Mouse (Mus musculus) forebrain, embryonic 11.5 days (tissue): ENCODE results near the gene Bmpr2. TPM values are rescaled to one million over a fixed set of nuclear protein-coding genes. Genes with fewer than 3 reads are reported as not detected.
A peak's percentile ranks its signal among the peaks of the same experiment; 100 is the strongest.

Source experiments
- ATAC-seq: fragments of 200-750 bp; cut with Nextera tagmentation; replicated peaks from 2 replicates; pipeline ENCODE4 v1.8.0; 2017; ENCODE audit warnings: moderate TSS enrichment; ENCODE audit not compliant: low FRiP score
- DNase-seq: peaks from one replicate; pipeline ENCODE4 v3.0.0-alpha.2; 2017; ENCODE audit warnings: low spot score
- H3K27ac ChIP-seq: fragments of 300-500 bp; sonication (generic); 2 replicates; pipeline ENCODE4 v1.5.1; 2014; ENCODE audit warnings: low read depth, low read length
- H3K27me3 ChIP-seq: fragments of 300-500 bp; sonication (generic); 2 replicates; pipeline ENCODE4 v1.6.1; 2014; ENCODE audit warnings: mild to moderate bottlenecking, low read length, mixed read lengths; ENCODE audit not compliant: control insufficient read depth, insufficient read depth
- H3K36me3 ChIP-seq: fragments of 300-500 bp; sonication (generic); 2 replicates; pipeline ENCODE4 v1.6.1; 2014; ENCODE audit warnings: mild to moderate bottlenecking, low read length, moderate library complexity, mixed read lengths; ENCODE audit not compliant: control insufficient read depth, insufficient read depth
- H3K4me1 ChIP-seq: fragments of 300-500 bp; sonication (generic); replicated peaks from 2 replicates; pipeline ENCODE4 v1.6.1; 2014; ENCODE audit warnings: low read length, mixed read lengths; ENCODE audit not compliant: control insufficient read depth, insufficient read depth
- H3K4me2 ChIP-seq: fragments of 300-500 bp; sonication (generic); 2 replicates; pipeline ENCODE4 v1.6.1; 2014; ENCODE audit warnings: low read depth, mild to moderate bottlenecking, low read length, moderate library complexity, mixed read lengths; ENCODE audit not compliant: severe bottlenecking
- H3K4me3 ChIP-seq: fragments of 300-500 bp; sonication (generic); 2 replicates; pipeline ENCODE4 v1.5.1; 2014; ENCODE audit warnings: low read depth, low read length
- H3K9ac ChIP-seq: fragments of 300-500 bp; sonication (generic); 2 replicates; pipeline ENCODE4 v1.6.1; 2014; ENCODE audit warnings: low read length
- H3K9me3 ChIP-seq: fragments of 300-500 bp; sonication (generic); 2 replicates; pipeline ENCODE4 v1.6.1; 2016; ENCODE audit warnings: low read length, mixed read lengths; ENCODE audit not compliant: control insufficient read depth
- WGBS: fragments of 180-500 bp; shearing (Covaris S2); extraction: QIAGEN DNeasy Blood & Tissue Kit; methylation state at CpG from one replicate; pipeline ENCODE4 v1.1.7; 2014; 5-methylcytosine and 5-hydroxymethylcytosine counted together
- polyA plus RNA-seq: library from polyadenylated mRNA; unstranded; fragments of >200 nt; fragmentation: Nextera tagmentation; extraction: Ambion mirVana; gene quantifications from 2 replicates; pipeline ENCODE4 v1.2.1, GENCODE M21; 2014

Bmpr2 gene
- polyA plus RNA-seq, 1 experiment from 2014 or later, result 12.3 TPM

DNA sequence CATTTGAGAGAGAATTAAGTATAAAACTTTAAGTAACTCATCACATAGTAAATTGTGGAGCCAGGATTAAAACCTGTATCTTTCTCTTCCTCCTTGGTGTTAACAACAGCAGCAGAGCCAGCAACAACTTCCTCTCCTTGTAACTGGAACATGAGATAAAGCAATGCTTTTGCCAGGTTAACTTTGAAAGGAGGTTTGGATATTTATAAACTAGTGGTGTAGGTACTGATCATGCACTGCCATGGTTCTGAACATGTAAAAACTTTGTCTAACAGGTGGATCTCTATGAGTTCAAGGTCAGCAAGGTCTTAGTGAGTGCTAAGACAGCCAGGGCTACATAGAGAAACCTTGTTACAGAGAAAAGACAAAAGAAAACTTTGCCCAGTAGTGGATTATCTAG, 3.4 kb downstream of the Bmpr2 start:
- ATAC-seq (no peak), DNase-seq (no peak)
- H3K4me3 ChIP-seq, result peak overlapping the region; percentile 17
- no peaks in the 10 kb centered on the region; the same call in 1 of the 2 replicates for H3K4me1 ChIP-seq
- H3K9me3 ChIP-seq, result no peaks in the 10 kb centered on the region
- no peaks in the 10 kb centered on the region for H3K36me3 ChIP-seq
- H3K27ac ChIP-seq, result no peak overlapping the region
- H3K4me2 ChIP-seq, result peak overlapping the region; percentile 50
- no peaks in the 10 kb centered on the region for H3K27me3 ChIP-seq
- H3K9ac ChIP-seq, result peak overlapping the region; percentile 43

DNA sequence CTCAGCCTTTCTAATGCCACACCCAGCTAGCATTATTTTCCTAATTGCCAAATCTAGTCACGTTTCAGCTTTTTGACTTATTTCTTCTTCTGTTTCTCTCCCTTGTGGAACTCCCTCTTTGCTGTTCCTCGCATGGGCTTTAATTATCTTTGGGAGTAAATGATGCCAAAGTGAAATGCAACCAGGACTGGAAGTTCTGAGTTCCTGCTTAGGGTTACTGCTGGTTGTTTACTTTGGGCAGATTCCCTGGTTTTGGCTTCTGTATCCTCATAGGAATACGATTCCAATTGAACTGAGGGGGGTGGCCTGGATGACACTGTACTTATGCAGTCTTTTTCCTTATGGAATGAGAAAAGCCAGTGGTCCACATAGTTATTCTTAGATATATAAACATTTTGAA, 8.7 kb downstream of the Bmpr2 start:
- H3K27me3 ChIP-seq, result no peaks in the 10 kb centered on the region
- ATAC-seq, result no peak
- DNase-seq, result no peak
- no peak overlapping the region for H3K9ac ChIP-seq
- no peaks in the 10 kb centered on the region for H3K36me3 ChIP-seq
- H3K27ac ChIP-seq, result no peak overlapping the region
- no peaks in the 10 kb centered on the region; the same call in 1 of the 2 replicates for H3K4me1 ChIP-seq
- no peak overlapping the region for H3K4me3 ChIP-seq
- 84% methylated on average over 3 of the region's 3 CpGs for WGBS
- H3K4me2 ChIP-seq, result no peak overlapping the region
- no peaks in the 10 kb centered on the region for H3K9me3 ChIP-seq

DNA sequence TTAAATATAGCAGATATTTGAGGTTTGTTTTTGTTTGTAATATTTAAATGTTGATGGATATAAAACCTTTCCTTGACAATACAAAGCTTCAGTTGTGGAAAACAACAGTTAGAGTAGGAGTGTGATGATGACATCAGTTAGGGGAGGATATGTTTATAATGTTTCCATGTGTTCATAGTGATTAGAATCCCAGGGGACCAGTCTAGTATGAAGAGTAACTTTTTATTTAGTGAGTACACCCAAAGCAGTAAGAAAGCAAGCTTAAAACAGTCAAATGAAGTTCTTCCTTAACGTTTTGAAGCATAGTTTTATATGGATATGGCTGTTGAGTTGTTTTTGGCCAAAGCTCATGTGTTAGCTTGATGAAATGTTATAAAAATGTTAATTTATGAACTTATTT, 17.9 kb downstream of the Bmpr2 start:
- no peak overlapping the region for H3K4me2 ChIP-seq
- H3K27me3 ChIP-seq, result no peaks in the 10 kb centered on the region
- no peaks in the 10 kb centered on the region for H3K36me3 ChIP-seq
- H3K9ac ChIP-seq, result no peak overlapping the region
- H3K27ac ChIP-seq, result no peak overlapping the region
- H3K9me3 ChIP-seq, result no peaks in the 10 kb centered on the region
- 89% methylated on average over 1 of the region's 1 CpGs for WGBS
- H3K4me1 ChIP-seq, result no peaks in the 10 kb centered on the region; the same call in 1 of the 2 replicates
- no peak for ATAC-seq
- H3K4me3 ChIP-seq, result no peak overlapping the region
- DNase-seq, result no peak

DNA sequence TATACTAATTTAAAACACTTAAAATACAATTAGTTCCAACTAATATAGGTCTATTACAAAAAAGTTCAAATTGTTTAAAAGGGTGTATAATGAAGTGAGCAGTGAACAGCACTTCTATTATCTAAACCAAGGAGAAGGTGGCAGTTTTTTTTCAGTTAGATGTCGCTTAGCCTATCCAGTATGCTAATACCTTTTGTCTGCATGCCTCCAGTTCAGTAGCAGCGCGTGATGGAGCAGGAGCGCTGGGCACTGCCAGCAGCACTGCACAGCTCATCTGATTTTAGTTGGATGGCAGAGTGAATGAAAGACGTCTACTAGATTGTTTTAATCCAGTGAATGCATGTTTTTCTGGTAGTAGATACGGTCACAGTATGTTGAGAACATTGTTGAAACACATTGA, 25.8 kb downstream of the Bmpr2 start:
- no peaks in the 10 kb centered on the region for H3K27me3 ChIP-seq
- H3K9me3 ChIP-seq, result no peaks in the 10 kb centered on the region
- H3K4me1 ChIP-seq, result no peaks in the 10 kb centered on the region
- no peak overlapping the region for H3K4me3 ChIP-seq
- peak; percentile 73 for ATAC-seq
- H3K4me2 ChIP-seq, result no peak overlapping the region
- DNase-seq, result no peak
- 0 out of 2 replicates have a peak overlapping the region, but pooled peaks have one; percentile 14 for H3K27ac ChIP-seq
- H3K9ac ChIP-seq, result no peak overlapping the region
- 33% methylated on average over 6 of the region's 6 CpGs for WGBS
- no peaks in the 10 kb centered on the region for H3K36me3 ChIP-seq

DNA sequence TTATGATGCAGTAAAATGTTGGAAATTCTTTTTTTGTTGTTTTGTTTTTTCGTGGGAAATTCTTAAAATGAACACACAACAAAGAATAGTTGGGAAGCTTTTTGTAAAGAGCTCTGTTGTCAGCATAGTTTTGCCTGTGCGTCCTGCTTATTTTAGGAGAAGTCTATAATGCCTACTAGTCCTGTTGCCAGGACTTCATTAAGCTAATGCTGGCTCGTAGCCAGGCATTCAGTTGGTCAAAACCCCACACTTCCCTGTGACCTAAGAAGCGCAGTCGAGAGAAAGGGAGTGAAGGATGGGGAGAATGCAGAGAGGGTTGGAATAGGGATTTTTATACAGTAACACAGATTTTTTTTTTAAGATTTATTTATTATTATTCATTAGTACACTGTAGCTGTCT, 26.5 kb downstream of the Bmpr2 start:
- Histone ChIP-seq H3K4me2 (no peak overlapping the region), H3K27me3 (no peaks in the 10 kb centered on the region), H3K4me3 (no peak overlapping the region), H3K9me3 (no peaks in the 10 kb centered on the region), H3K36me3 (no peaks in the 10 kb centered on the region), H3K9ac (no peak overlapping the region), H3K4me1 (no peaks in the 10 kb centered on the region), H3K27ac (no peak overlapping the region)
- DNase-seq (no peak), ATAC-seq (no peak; the same call in 1 of the 2 replicates)
- 63% methylated on average over 5 of the region's 5 CpGs for WGBS

DNA sequence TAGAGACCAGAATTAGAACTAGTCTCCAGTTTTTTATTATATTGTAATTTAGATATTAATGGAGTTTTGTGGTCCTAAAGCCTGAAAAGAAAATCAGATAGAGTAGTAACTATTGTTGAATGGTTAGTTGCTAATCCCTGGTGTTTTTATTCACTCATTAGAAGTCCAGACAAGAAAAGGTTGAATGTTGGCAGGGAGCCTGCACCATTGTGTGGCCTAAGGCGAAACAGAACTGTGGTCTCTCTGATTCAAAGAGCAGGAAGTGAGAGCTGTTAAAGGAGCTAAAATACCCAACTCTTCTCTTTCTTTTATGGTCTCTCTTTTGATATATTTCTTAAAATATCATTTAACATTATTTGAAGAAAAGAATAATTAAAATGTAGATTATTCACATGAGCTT, 32.1 kb downstream of the Bmpr2 start:
- WGBS, result 6% methylated on average over 1 of the region's 1 CpGs
- Histone ChIP-seq H3K9ac (no peak overlapping the region), H3K27me3 (no peaks in the 10 kb centered on the region), H3K9me3 (no peaks in the 10 kb centered on the region), H3K27ac (no peak overlapping the region), H3K36me3 (no peaks in the 10 kb centered on the region), H3K4me2 (no peak overlapping the region), H3K4me3 (no peak overlapping the region), H3K4me1 (no peaks in the 10 kb centered on the region)
- ATAC-seq (no peak), DNase-seq (peak; percentile 53)

DNA sequence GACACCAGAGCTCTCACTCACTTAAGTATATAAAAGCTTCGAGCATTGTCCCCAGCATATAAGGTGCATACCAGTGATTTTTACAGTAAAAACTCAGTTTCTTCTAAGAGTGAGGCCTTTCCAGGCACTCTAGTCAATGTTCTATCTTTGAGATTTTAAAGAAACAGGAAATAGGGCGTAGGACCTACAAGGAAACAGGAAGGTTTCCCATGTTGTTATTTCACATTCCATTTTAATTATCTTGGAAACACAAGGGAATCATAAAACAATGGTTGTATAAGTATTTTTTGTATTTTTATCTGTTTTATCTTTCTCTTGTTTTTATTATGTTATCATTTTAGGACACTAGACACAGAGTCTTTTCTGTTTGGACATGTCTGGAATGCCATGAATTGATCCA, 34.7 kb downstream of the Bmpr2 start:
- Histone ChIP-seq H3K9ac (no peak overlapping the region), H3K9me3 (no peaks in the 10 kb centered on the region), H3K27me3 (no peaks in the 10 kb centered on the region), H3K4me3 (no peak overlapping the region), H3K27ac (no peak overlapping the region), H3K4me2 (no peak overlapping the region), H3K4me1 (no peaks in the 10 kb centered on the region), H3K36me3 (no peaks in the 10 kb centered on the region)
- DNase-seq (no peak), ATAC-seq (no peak)
- 90% methylated on average over 2 of the region's 2 CpGs for WGBS

DNA sequence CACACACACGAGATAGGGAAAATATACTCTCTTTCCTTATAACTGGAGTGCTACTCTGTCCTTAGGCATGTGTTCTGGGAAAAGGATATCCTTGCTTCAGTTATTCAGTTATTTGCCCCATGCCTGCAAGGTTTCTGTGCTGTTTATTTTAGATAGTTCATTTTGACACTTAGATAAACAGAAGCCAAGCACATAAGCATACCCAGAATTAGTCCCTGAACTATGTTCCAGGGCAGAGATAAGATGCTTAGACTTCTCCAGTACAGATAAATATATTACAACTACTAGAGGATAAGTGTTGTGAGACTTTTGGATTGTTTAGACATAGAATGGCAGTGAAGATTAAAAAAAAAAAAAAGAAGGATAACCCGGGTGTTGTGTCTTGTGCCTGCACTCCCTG, 41.2 kb downstream of the Bmpr2 start:
- Histone ChIP-seq H3K4me3 (no peak overlapping the region), H3K4me1 (no peaks in the 10 kb centered on the region), H3K27me3 (no peaks in the 10 kb centered on the region), H3K36me3 (no peaks in the 10 kb centered on the region), H3K4me2 (no peak overlapping the region), H3K9me3 (no peaks in the 10 kb centered on the region), H3K27ac (no peak overlapping the region), H3K9ac (no peak overlapping the region)
- no peak for ATAC-seq
- WGBS, result 76% methylated on average over 2 of the region's 2 CpGs
- DNase-seq, result no peak

DNA sequence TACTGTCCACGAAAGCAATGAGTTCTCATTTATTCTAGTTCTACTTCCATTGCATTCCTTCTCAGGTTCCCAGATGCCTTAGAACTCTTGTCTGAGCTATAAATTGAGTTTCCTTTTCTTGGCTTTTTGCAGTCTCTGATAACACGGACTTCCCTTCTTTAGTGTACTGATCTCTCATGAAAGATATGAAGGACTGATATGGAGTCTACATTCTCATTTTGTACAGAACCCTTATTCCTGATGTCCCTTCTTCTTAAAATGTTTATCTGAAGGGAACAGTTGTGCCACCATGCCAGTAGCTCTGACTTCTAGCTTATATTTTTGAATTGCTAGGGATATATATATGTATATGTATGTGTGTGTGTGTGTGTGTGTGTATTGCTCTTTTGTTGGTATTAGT, 46.7 kb downstream of the Bmpr2 start:
- Histone ChIP-seq H3K27me3 (no peaks in the 10 kb centered on the region), H3K36me3 (no peaks in the 10 kb centered on the region), H3K4me1 (no peaks in the 10 kb centered on the region), H3K27ac (no peak overlapping the region), H3K4me3 (no peak overlapping the region), H3K9me3 (no peaks in the 10 kb centered on the region), H3K9ac (no peak overlapping the region), H3K4me2 (no peak overlapping the region)
- WGBS, result 98% methylated on average over 2 of the region's 2 CpGs
- DNase-seq (no peak), ATAC-seq (no peak)
